Mouse (Mus musculus): Measurements from ENCODE around the gene Casr.

DNA sequence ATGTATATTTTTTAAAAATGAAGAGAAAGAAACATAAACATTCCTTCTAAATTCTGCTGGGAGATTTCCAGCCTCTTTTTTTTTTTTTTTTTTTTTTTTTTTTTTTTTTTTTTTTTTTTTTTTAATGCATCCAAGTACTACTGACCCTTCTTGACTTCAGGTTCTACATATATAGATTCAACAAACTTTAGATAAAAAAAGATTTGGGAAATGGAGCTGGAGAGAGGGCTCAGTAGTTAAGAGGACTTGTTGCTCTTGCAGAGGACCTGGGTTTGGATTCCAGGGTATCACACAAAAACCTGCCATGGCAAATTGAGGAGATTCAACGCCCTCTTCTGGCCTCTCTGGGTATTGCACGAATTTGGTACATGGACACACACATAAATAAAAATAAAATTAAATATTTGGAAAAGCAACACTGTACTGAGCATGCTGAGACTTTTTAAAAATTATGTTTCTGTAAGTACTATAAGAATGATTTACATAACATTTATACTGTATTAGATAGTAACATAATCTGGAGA, 91.9 kb downstream of the Casr start:
- TF ChIP-seq CTCF (IDR thresholded peaks at IDR 0.05; ENCODE audit: control insufficient read depth, insufficient read depth, insufficient read length) (no peak), FOSL1 (IDR thresholded peaks at IDR 0.05; ENCODE audit: insufficient read depth, low read length, poor library complexity, severe bottlenecking) (no peak), MAX (IDR thresholded peaks at IDR 0.05) (no peak), MYOD1 (IDR thresholded peaks at IDR 0.05; ENCODE audit: control insufficient read depth, insufficient read length, low read depth) (no peak), USF1 (IDR thresholded peaks at IDR 0.05; ENCODE audit: low read depth) (no peak), MYOG (IDR thresholded peaks at IDR 0.05; ENCODE audit: control insufficient read depth, extremely low read depth, insufficient read length) (no peak)
